Mouse (Mus musculus) ES-Bruce4 (cell line): ENCODE data around the gene Slc22a16. TPM values are rescaled to one million over a fixed set of nuclear protein-coding genes. Genes with fewer than 3 reads are reported as not detected.

Experiments
- H3K27ac ChIP-seq: 2 replicates; pipeline ENCODE4 v1.5.1; 2012; ENCODE audit warnings: low read length, inconsistent platforms; ENCODE audit not compliant: insufficient read depth
- H3K27me3 ChIP-seq: 2 replicates; pipeline ENCODE4 v1.6.1; 2012; ENCODE audit warnings: mild to moderate bottlenecking, low read length, inconsistent platforms; ENCODE audit not compliant: control insufficient read depth, poor library complexity, insufficient read depth, severe bottlenecking
- H3K36me3 ChIP-seq: 2 replicates; pipeline ENCODE4 v1.6.1; 2012; ENCODE audit warnings: inconsistent platforms, mild to moderate bottlenecking, low read length, moderate library complexity; ENCODE audit not compliant: control insufficient read depth, poor library complexity, insufficient read depth, severe bottlenecking
- H3K4me1 ChIP-seq: one replicate; pipeline ENCODE4 v1.8.1; 2011; ENCODE audit warnings: low read length; ENCODE audit not compliant: control insufficient read depth, insufficient read depth
- H3K4me3 ChIP-seq: 2 replicates; pipeline ENCODE4 v1.5.1; 2011; ENCODE audit warnings: low read depth, mild to moderate bottlenecking, low read length
- H3K9ac ChIP-seq: 2 replicates; pipeline ENCODE4 v1.6.1; 2012; ENCODE audit warnings: low read depth, mild to moderate bottlenecking, inconsistent platforms; ENCODE audit not compliant: poor library complexity, severe bottlenecking
- H3K9me3 ChIP-seq: replicated peaks from 2 replicates; pipeline ENCODE4 v1.6.1; 2012; ENCODE audit warnings: mild to moderate bottlenecking, low read length, inconsistent platforms; ENCODE audit not compliant: control insufficient read depth, poor library complexity, insufficient read depth, severe bottlenecking
- CTCF ChIP-seq: IDR thresholded peaks from one replicate; pipeline ENCODE4 v1.8.1; 2011; ENCODE audit warnings: low read depth, low read length
- EP300 ChIP-seq: IDR thresholded peaks from 2 replicates; pipeline ENCODE4 v1.6.1; 2011; ENCODE audit warnings: low read depth, low read length; ENCODE audit not compliant: insufficient read depth
- POLR2A ChIP-seq: IDR thresholded peaks from one replicate; pipeline ENCODE4 v1.8.1; 2011; ENCODE audit warnings: low read length; ENCODE audit not compliant: insufficient read depth
- polyA plus RNA-seq: library from polyadenylated mRNA; stranded (reverse); fragments of >200 nt; gene quantifications from 2 replicates; pipeline ENCODE4 v1.2.4, GENCODE M21; 2011; ENCODE audit warnings: low read depth; ENCODE audit not compliant: missing spikeins, insufficient read depth, insufficient read length

Gene Slc22a16
- polyA plus RNA-seq, 1 experiment, result not detected

- H3K36me3 ChIP-seq, result no peaks in the 10 kb centered on the region
These were observed 22.1 kb downstream of the Slc22a16 start for GRCm38 (mm10) chr10:40592186-40592585.

GRCm38 (mm10) chr10:40597177-40597576 lies 27.0 kb downstream of the Slc22a16 start:
- no peak overlapping the region for H3K27ac ChIP-seq
- H3K36me3 ChIP-seq, result no peaks in the 10 kb centered on the region
- H3K4me1 ChIP-seq, result no peaks in the 10 kb centered on the region
- no peak overlapping the region for H3K9ac ChIP-seq
- no peak overlapping the region for H3K4me3 ChIP-seq
- H3K9me3 ChIP-seq, result no peaks in the 10 kb centered on the region
- TF ChIP-seq EP300 (no peak), POLR2A (no peak), CTCF (no peak)
- no peaks in the 10 kb centered on the region for H3K27me3 ChIP-seq

More at GRCm38 (mm10) chr10:40592186-40592585, 22.1 kb downstream of the Slc22a16 start:
- no peaks in the 10 kb centered on the region for H3K9me3 ChIP-seq
- no peaks in the 10 kb centered on the region for H3K27me3 ChIP-seq
- TF ChIP-seq EP300 (no peak), CTCF (no peak), POLR2A (no peak)
- no peak overlapping the region for H3K9ac ChIP-seq
- no peak overlapping the region for H3K4me3 ChIP-seq
- no peak overlapping the region for H3K27ac ChIP-seq
- H3K4me1 ChIP-seq, result no peaks in the 10 kb centered on the region

GRCm38 (mm10) chr10:40604706-40605394 lies 34.7 kb downstream of the Slc22a16 start:
- TF ChIP-seq CTCF, result no peak
- TF ChIP-seq POLR2A, result no peak
- TF ChIP-seq EP300, result no peak
- H3K4me1 ChIP-seq, result no peaks in the 10 kb centered on the region
- no peak overlapping the region for H3K9ac ChIP-seq
- no peaks in the 10 kb centered on the region for H3K27me3 ChIP-seq
- no peaks in the 10 kb centered on the region for H3K36me3 ChIP-seq
- no peaks in the 10 kb centered on the region; the same call in 1 of the 2 replicates for H3K9me3 ChIP-seq
- H3K4me3 ChIP-seq, result no peak overlapping the region
- no peak overlapping the region for H3K27ac ChIP-seq

GRCm38 (mm10) chr10:40617973-40618372 lies 47.8 kb downstream of the Slc22a16 start:
- Histone ChIP-seq H3K9me3 (no peaks in the 10 kb centered on the region), H3K27me3 (no peaks in the 10 kb centered on the region), H3K4me3 (no peak overlapping the region), H3K36me3 (no peaks in the 10 kb centered on the region), H3K9ac (no peak overlapping the region), H3K4me1 (no peaks in the 10 kb centered on the region), H3K27ac (no peak overlapping the region)
- TF ChIP-seq EP300 (no peak), POLR2A (no peak), CTCF (no peak)

- no peak for TF ChIP-seq POLR2A
- TF ChIP-seq CTCF, result no peak
- TF ChIP-seq EP300, result no peak
- H3K9me3 ChIP-seq, result no peaks in the 10 kb centered on the region
- no peaks in the 10 kb centered on the region for H3K27me3 ChIP-seq
- no peak overlapping the region for H3K27ac ChIP-seq
- H3K4me1 ChIP-seq, result no peaks in the 10 kb centered on the region
- H3K4me3 ChIP-seq, result no peak overlapping the region
- no peaks in the 10 kb centered on the region for H3K36me3 ChIP-seq
- no peak overlapping the region for H3K9ac ChIP-seq
These were observed 49.6 kb downstream of the Slc22a16 start for GRCm38 (mm10) chr10:40619760-40620159.

- Histone ChIP-seq H3K9ac (no peak overlapping the region), H3K9me3 (no peaks in the 10 kb centered on the region), H3K4me3 (no peak overlapping the region), H3K27ac (no peak overlapping the region), H3K36me3 (no peaks in the 10 kb centered on the region), H3K4me1 (no peaks in the 10 kb centered on the region), H3K27me3 (no peaks in the 10 kb centered on the region)
- peak; percentile 99 for TF ChIP-seq CTCF
- no peak for TF ChIP-seq POLR2A
These were observed 59.0 kb downstream of the Slc22a16 start for GRCm38 (mm10) chr10:40629140-40629539.
